In the genomic region with DNA sequence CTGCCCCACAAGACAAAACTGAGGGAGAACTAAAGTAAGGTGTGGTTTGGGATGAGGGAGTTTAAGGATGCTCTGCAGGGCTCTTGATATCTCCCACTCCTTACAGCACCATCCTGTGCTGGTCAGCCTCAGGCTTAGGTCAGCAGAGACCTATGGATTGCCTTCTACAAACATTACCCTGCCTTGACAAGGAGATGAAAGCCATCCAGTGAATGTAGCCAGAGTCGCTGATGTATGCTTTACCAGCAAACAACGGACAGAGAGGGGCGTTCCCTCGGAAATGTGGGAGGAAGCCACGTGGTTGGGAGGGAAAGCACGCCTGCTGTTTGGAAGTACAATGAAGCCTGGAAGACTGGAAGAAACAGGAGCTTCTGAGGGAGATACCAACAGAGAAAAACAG, we compare ENCODE assay signal across 9 mouse cellular contexts.
DNase-seq lines count a peak whose midpoint lies in the region; ATAC-seq lines count a peak whose summit lies in the region.
"Had no signal": no experiment of that assay in that cellular context is flagged by ENCODE, and none has a peak within 500 bp of the region (broad histone marks: within the 10 kb centered on the region; RNA-seq: fewer than 3 reads in every experiment).

No protein-coding gene starts in this region.

- peak overlapping the region; percentile 40 for H3K4me2 ChIP-seq in forebrain, embryonic 16.5 days (ENCODE audit: low read length)
- H3K4me2 ChIP-seq in intestine, embryonic 15.5 days (replicated peaks), result no peak overlapping the region

- DNase-seq in frontal cortex, postnatal 14 days (ENCODE audit: low spot score in 2 of 2), result no peak
- peak; percentile 87 for DNase-seq in ES-CJ7 (ENCODE audit: low read depth, low spot score)
- DNase-seq in midbrain, embryonic 10.5 days (ENCODE audit: low spot score), result no peak
- DNase-seq in layer of hippocampus, adult 8-10 months (ENCODE audit: low spot score in 2 of 2), result no peak
- DNase-seq in ovary, adult 18-20 months (ENCODE audit: low spot score), result no peak

- ATAC-seq in frontal cortex, adult (ENCODE audit: low TSS enrichment), result 0 out of 2 replicates have a peak, but pooled peaks have one; percentile 10
- ATAC-seq in forebrain, embryonic 16.5 days, result peak; percentile 42
- ATAC-seq in intestine, embryonic 15.5 days, result no peak

- peaks cover 85% of the 10 kb centered on the region for H3K4me1 ChIP-seq in forebrain, embryonic 16.5 days (replicated peaks; ENCODE audit: control insufficient read depth, insufficient read depth, low read length)
- H3K4me1 ChIP-seq in midbrain, embryonic 10.5 days, result peaks cover 96% of the 10 kb centered on the region
- no peaks in the 10 kb centered on the region; the same call in 1 of the 2 replicates for H3K4me1 ChIP-seq in intestine, embryonic 15.5 days (replicated peaks)

- no peaks in the 10 kb centered on the region for H3K27me3 ChIP-seq in forebrain, embryonic 16.5 days (replicated peaks; ENCODE audit: control insufficient read depth, insufficient read depth, low read length)
- no peaks in the 10 kb centered on the region for H3K27me3 ChIP-seq in midbrain, embryonic 10.5 days (ENCODE audit: low read depth, poor library complexity, severe bottlenecking)
- no peaks in the 10 kb centered on the region for H3K27me3 ChIP-seq in intestine, embryonic 15.5 days (replicated peaks)

- peak overlapping the region; percentile 94 for H3K27ac ChIP-seq in forebrain, embryonic 16.5 days (ENCODE audit: low read length)
- peak overlapping the region; percentile 92 for H3K27ac ChIP-seq in midbrain, embryonic 10.5 days (replicated peaks)
- no peak overlapping the region for H3K27ac ChIP-seq in intestine, embryonic 15.5 days
- H3K27ac ChIP-seq: liver, embryonic 14.5 days had no signal

- 0% methylated on average over 6 of the region's 6 CpGs for WGBS in forebrain, embryonic 16.5 days
- 4% methylated on average over 6 of the region's 6 CpGs for WGBS in midbrain, embryonic 10.5 days
- WGBS in intestine, embryonic 15.5 days, result 3% methylated on average over 6 of the region's 6 CpGs

- peaks cover 15% of the 10 kb centered on the region for H3K36me3 ChIP-seq in forebrain, embryonic 16.5 days (ENCODE audit: control insufficient read depth, insufficient read depth)
- H3K36me3 ChIP-seq in midbrain, embryonic 10.5 days, result peaks cover 41% of the 10 kb centered on the region
- no peaks in the 10 kb centered on the region for H3K36me3 ChIP-seq in intestine, embryonic 15.5 days

- peak overlapping the region; percentile 20; the same call in 1 of the 2 replicates for H3K9ac ChIP-seq in forebrain, embryonic 16.5 days (replicated peaks; ENCODE audit: low read depth, low read length)
- H3K9ac ChIP-seq in intestine, embryonic 15.5 days, result no peak overlapping the region
- H3K9ac ChIP-seq: liver, embryonic 14.5 days had no signal

- H3K4me3 ChIP-seq in forebrain, embryonic 16.5 days (replicated peaks; ENCODE audit: low read length), result peak overlapping the region; percentile 19
- H3K4me3 ChIP-seq in midbrain, embryonic 10.5 days, result peak overlapping the region; percentile 62
- no peak overlapping the region for H3K4me3 ChIP-seq in intestine, embryonic 15.5 days (replicated peaks)

- H3K9me3 ChIP-seq in forebrain, embryonic 16.5 days (ENCODE audit: control insufficient read depth, low read length), result no peaks in the 10 kb centered on the region
- no peaks in the 10 kb centered on the region for H3K9me3 ChIP-seq in midbrain, embryonic 10.5 days (replicated peaks)
- no peaks in the 10 kb centered on the region for H3K9me3 ChIP-seq in intestine, embryonic 15.5 days
